Mouse (Mus musculus): ENCODE measurements at regions not wholly inside any gene's neighbourhood (a gene's known extent, or its start where the extent isn't known, plus 50 kb on each side); places are given as distances from the start of the nearest gene placed in this dataset.

DNA sequence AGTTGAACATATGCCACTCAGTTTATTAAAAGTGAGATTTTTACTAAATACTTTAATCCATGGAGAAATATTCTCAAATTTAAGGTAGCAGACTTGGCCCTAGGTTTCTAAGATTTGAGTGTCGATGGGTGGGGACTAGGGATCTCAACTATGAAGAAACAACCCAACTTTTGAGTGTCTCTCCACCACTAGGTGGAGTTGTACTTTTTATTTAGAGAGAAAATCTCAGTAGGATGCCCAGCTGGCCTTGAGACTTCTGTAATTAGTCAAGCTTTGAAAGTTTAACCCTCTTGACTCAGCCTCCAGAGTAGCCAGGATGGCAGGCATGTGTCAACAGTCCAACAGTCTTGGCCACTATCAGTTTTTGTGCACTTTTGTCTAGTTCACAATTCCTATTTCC lies 123.7 kb upstream of the Got2 start:
- TF ChIP-seq CTCF (IDR thresholded peaks at IDR 0.05; ENCODE audit: extremely low read depth, insufficient read depth, insufficient read length, insufficient replicate concordance) (no peak), POLR2A (IDR thresholded peaks at IDR 0.05; ENCODE audit: low read depth, low read length) (no peak)
